Mouse (Mus musculus) cortical plate, adult 2 months (tissue): Measurements from ENCODE around the gene Shmt2.

Experiments
- CTCF ChIP-seq: fragments of 200-500 bp; IDR thresholded peaks from 2 replicates; pipeline ENCODE4 v1.5.1; 2011; ENCODE audit warnings: mild to moderate bottlenecking, control low read depth, low read length; ENCODE audit not compliant: insufficient read depth; ENCODE audit errors: extremely low read depth
- POLR2A ChIP-seq: fragments of 200-500 bp; IDR thresholded peaks from 2 replicates; pipeline ENCODE4 v1.6.1; 2011; ENCODE audit warnings: mild to moderate bottlenecking, low read length, control low read depth; ENCODE audit not compliant: insufficient read depth; ENCODE audit errors: extremely low read depth

DNA sequence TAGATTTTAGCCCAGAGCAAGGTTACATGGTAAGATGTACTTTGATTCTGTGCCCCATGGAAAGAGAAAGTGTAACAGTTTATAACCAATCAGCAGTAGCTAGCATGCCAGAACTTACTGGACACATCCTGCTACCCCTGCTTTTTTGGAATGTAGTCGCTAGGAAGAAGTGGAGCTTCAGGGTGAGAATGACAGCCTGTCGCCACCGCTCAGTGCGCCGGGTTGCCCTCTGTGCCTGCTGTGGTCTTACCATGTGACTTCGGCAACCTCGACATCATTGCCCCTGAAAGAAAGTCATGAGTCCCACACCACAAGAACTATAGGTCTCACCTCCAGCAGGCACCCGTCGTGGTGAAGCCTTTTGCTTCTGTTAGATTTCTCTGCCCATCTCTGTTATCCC, 49.5 kb downstream of the Shmt2 start:
- TF ChIP-seq CTCF (no peak), POLR2A (no peak)
